Mouse (Mus musculus) liver, adult 2 months (tissue): Measurements from ENCODE around the gene Mmp17. TPM values are rescaled to one million over a fixed set of nuclear protein-coding genes. Genes with fewer than 3 reads are reported as not detected.
A peak's percentile ranks its signal among the peaks of the same experiment; 100 is the strongest.

Source experiments
- DNase-seq: peaks from one replicate; pipeline ENCODE4 v3.0.0-alpha.2; 2011; ENCODE audit warnings: low read depth, low spot score; ENCODE audit errors: extremely low read depth
- H3K27ac ChIP-seq: fragments of 200-500 bp; replicated peaks from 2 replicates; pipeline ENCODE4 v1.5.1; 2012; ENCODE audit warnings: low read depth, mild to moderate bottlenecking, control low read depth, inconsistent platforms, low read length; ENCODE audit not compliant: insufficient read depth
- H3K27me3 ChIP-seq: fragments of 200-500 bp; 2 replicates; pipeline ENCODE4 v1.6.1; 2012; ENCODE audit warnings: mild to moderate bottlenecking, moderate library complexity, low read length, inconsistent platforms; ENCODE audit not compliant: control insufficient read depth, insufficient read depth
- H3K36me3 ChIP-seq: fragments of 200-500 bp; 2 replicates; pipeline ENCODE4 v1.6.1; 2012; ENCODE audit warnings: low read length, inconsistent platforms; ENCODE audit not compliant: control insufficient read depth, insufficient read depth
- H3K4me1 ChIP-seq: fragments of 200-500 bp; 2 replicates; pipeline ENCODE4 v1.6.1; 2011; ENCODE audit warnings: low read length; ENCODE audit not compliant: control insufficient read depth, insufficient read depth
- H3K4me3 ChIP-seq: fragments of 200-500 bp; 2 replicates; pipeline ENCODE4 v1.5.1; 2011; ENCODE audit warnings: low read depth, mild to moderate bottlenecking, control low read depth, low read length, moderate library complexity; ENCODE audit not compliant: insufficient read depth
- H3K79me2 ChIP-seq: fragments of 200-500 bp; 2 replicates; pipeline ENCODE4 v1.6.1; 2012; ENCODE audit warnings: inconsistent platforms, mild to moderate bottlenecking, low read length, moderate library complexity; ENCODE audit not compliant: control insufficient read depth, insufficient read depth
- H3K9ac ChIP-seq: fragments of 200-500 bp; 2 replicates; pipeline ENCODE4 v1.6.1; 2012; ENCODE audit warnings: low read depth, mild to moderate bottlenecking, control low read depth, inconsistent platforms, low read length
- CTCF ChIP-seq: fragments of 200-500 bp; IDR thresholded peaks from 2 replicates; pipeline ENCODE4 v1.5.1; 2011; ENCODE audit warnings: low read depth, low read length, control low read depth
- POLR2A ChIP-seq: fragments of 200-500 bp; IDR thresholded peaks from 2 replicates; pipeline ENCODE4 v1.6.1; 2011; ENCODE audit warnings: low read length, control low read depth; ENCODE audit not compliant: insufficient read depth; ENCODE audit errors: extremely low read depth
- WGBS: fragments of 180-500 bp; shearing (Covaris S2); methylation state at CpG from one replicate; pipeline ENCODE4 v1.1.7; 2018; 5-methylcytosine and 5-hydroxymethylcytosine counted together
- polyA plus RNA-seq: library from polyadenylated mRNA; depleted of rRNA; stranded (reverse); fragments of >200 nt; gene quantifications from 2 replicates; pipeline ENCODE4 v1.2.3, GENCODE M21; 2012; rRNA removed
- total RNA-seq: library from RNA; depleted of rRNA; stranded (reverse); fragments of >200 nt; gene quantifications from 2 replicates; pipeline ENCODE4 v1.2.3, GENCODE M21; 2014; rRNA removed

Mmp17 gene
- 0.09 and 0.20 TPM in 2 replicates for total RNA-seq
- polyA plus RNA-seq = 0.26 and 0.31 TPM in 2 replicates

- no peak within 1 kb of the TSS; the same call in 1 of the 2 replicates for H3K27ac ChIP-seq
- H3K27me3 ChIP-seq = 0 out of 2 replicates have a peak, but pooled peaks cover 4% of the 10 kb centered on the region
- peak within 1 kb of the TSS; percentile 84 for H3K9ac ChIP-seq
- no peaks in the 10 kb centered on the region for H3K79me2 ChIP-seq
- TF ChIP-seq POLR2A (no peak), CTCF (peak; percentile 77)
- WGBS = 1% methylated on average over 78 of the region's 80 CpGs
- H3K36me3 ChIP-seq = no peaks in the 10 kb centered on the region
- peak within 1 kb of the TSS; percentile 83 for H3K4me3 ChIP-seq
- peaks cover 3% of the 10 kb centered on the region; the same call in 1 of the 2 replicates for H3K4me1 ChIP-seq
- peak; percentile 46 for DNase-seq
These were observed at the start of gene Mmp17 for GRCm38 (mm10) chr5:129583761-129584582. Gene Mmp17, plus strand, starts transcription at chr5:129584169.

GRCm38 (mm10) chr5:129534500-129534899 is 49.5 kb upstream of the Mmp17 start:
- Histone ChIP-seq H3K4me3 (no peak overlapping the region), H3K9ac (no peak overlapping the region), H3K36me3 (peaks cover 13% of the 10 kb centered on the region), H3K27me3 (no peaks in the 10 kb centered on the region), H3K79me2 (0 out of 2 replicates have a peak, but pooled peaks cover 4% of the 10 kb centered on the region), H3K4me1 (no peaks in the 10 kb centered on the region), H3K27ac (no peak overlapping the region)
- peak; percentile 22 for DNase-seq
- TF ChIP-seq CTCF (no peak), POLR2A (no peak)
- 84% methylated on average over 2 of the region's 2 CpGs for WGBS

- H3K4me1 ChIP-seq = no peaks in the 10 kb centered on the region
- H3K79me2 ChIP-seq = no peaks in the 10 kb centered on the region
- 88% methylated on average over 2 of the region's 2 CpGs for WGBS
- H3K36me3 ChIP-seq = peaks cover 14% of the 10 kb centered on the region
- H3K27ac ChIP-seq = no peak overlapping the region
- H3K4me3 ChIP-seq = no peak overlapping the region
- no peaks in the 10 kb centered on the region for H3K27me3 ChIP-seq
- DNase-seq = no peak
- no peak for TF ChIP-seq POLR2A
- no peak for TF ChIP-seq CTCF
- H3K9ac ChIP-seq = no peak overlapping the region
These were observed 48.9 kb upstream of the Mmp17 start for GRCm38 (mm10) chr5:129535021-129535420.

GRCm38 (mm10) chr5:129535431-129535830 is 48.5 kb upstream of the Mmp17 start:
- Histone ChIP-seq H3K27ac (no peak overlapping the region), H3K79me2 (no peaks in the 10 kb centered on the region), H3K27me3 (no peaks in the 10 kb centered on the region), H3K4me1 (no peaks in the 10 kb centered on the region), H3K4me3 (no peak overlapping the region), H3K36me3 (peaks cover 15% of the 10 kb centered on the region), H3K9ac (no peak overlapping the region)
- 96% methylated on average over 3 of the region's 3 CpGs for WGBS
- DNase-seq = no peak
- TF ChIP-seq CTCF = no peak
- no peak for TF ChIP-seq POLR2A

- Histone ChIP-seq H3K4me1 (peaks cover 6% of the 10 kb centered on the region; the same call in 1 of the 2 replicates), H3K4me3 (no peak overlapping the region), H3K36me3 (peaks cover 17% of the 10 kb centered on the region), H3K9ac (no peak overlapping the region), H3K79me2 (no peaks in the 10 kb centered on the region; the same call in 1 of the 2 replicates), H3K27ac (no peak overlapping the region), H3K27me3 (no peaks in the 10 kb centered on the region)
- no peak for DNase-seq
- 93% methylated on average over 4 of the region's 4 CpGs for WGBS
- no peak for TF ChIP-seq CTCF
- TF ChIP-seq POLR2A = no peak
These were observed 45.1 kb upstream of the Mmp17 start for GRCm38 (mm10) chr5:129538826-129539225.
